Mouse (Mus musculus): ENCODE measurements around the gene Dnajb5.

GRCm38 (mm10) chr4:42922461-42922860 lies 27.2 kb upstream of the Dnajb5 start:
- TF ChIP-seq POU5F1 (IDR thresholded peaks at IDR 0.05; ENCODE audit: borderline replicate concordance, low read length) (no peak), CTCF (conservative IDR thresholded peaks at IDR 0.05; ENCODE audit: low read length) (no peak)

All from E14TG2a.4 (cell line).